Mouse (Mus musculus) midbrain, postnatal 0 days (tissue): ENCODE measurements around the gene Ifi203. TPM values are rescaled to one million over a fixed set of nuclear protein-coding genes. Genes with fewer than 3 reads are reported as not detected.
"Not testable (repeated sequence)": the region's sequence is repeated elsewhere in the genome, so short reads cannot be mapped to it uniquely, and the experiment has no call there.

Experiments
- ATAC-seq: fragments of 200-750 bp; cut with Nextera tagmentation; 2 replicates; pipeline ENCODE4 v1.8.0; 2017; ENCODE audit warnings: moderate number of reproducible peaks, mild to moderate bottlenecking, moderate TSS enrichment, moderate library complexity; ENCODE audit not compliant: low FRiP score
- DNase-seq: peaks from one replicate; pipeline ENCODE4 v3.0.0-alpha.2; 2015; ENCODE audit warnings: low spot score
- H3K27ac ChIP-seq: fragments of 300-500 bp; sonication (generic); 2 replicates; pipeline ENCODE4 v1.5.1; 2014; ENCODE audit warnings: low read depth, mild to moderate bottlenecking, low read length, mixed read lengths
- H3K27me3 ChIP-seq: fragments of 300-500 bp; sonication (generic); 2 replicates; pipeline ENCODE4 v1.6.1; 2014; ENCODE audit warnings: low read length, control low read depth, mixed read lengths; ENCODE audit not compliant: insufficient read depth
- H3K36me3 ChIP-seq: fragments of 300-500 bp; sonication (generic); 2 replicates; pipeline ENCODE4 v1.6.1; 2014; ENCODE audit warnings: low read length, control low read depth, mixed read lengths; ENCODE audit not compliant: insufficient read depth
- H3K4me1 ChIP-seq: fragments of 300-500 bp; sonication (generic); 2 replicates; pipeline ENCODE4 v1.6.1; 2014; ENCODE audit warnings: mild to moderate bottlenecking, control low read depth, antibody characterized with exemption, low read length, mixed read lengths; ENCODE audit not compliant: insufficient read depth
- H3K4me2 ChIP-seq: fragments of 300-500 bp; sonication (generic); 2 replicates; pipeline ENCODE4 v1.6.1; 2014; ENCODE audit warnings: low read depth, mild to moderate bottlenecking, low read length, mixed read lengths; ENCODE audit not compliant: poor library complexity, severe bottlenecking
- H3K4me3 ChIP-seq: fragments of 300-500 bp; sonication (generic); 2 replicates; pipeline ENCODE4 v1.5.1; 2014; ENCODE audit warnings: low read depth, mild to moderate bottlenecking, low read length, moderate library complexity
- H3K9ac ChIP-seq: fragments of 300-500 bp; sonication (generic); replicated peaks from 2 replicates; pipeline ENCODE4 v1.6.1; 2014; ENCODE audit warnings: mild to moderate bottlenecking, low read length, moderate library complexity, mixed read lengths; ENCODE audit not compliant: poor library complexity, severe bottlenecking
- H3K9me3 ChIP-seq: fragments of 300-500 bp; sonication (generic); 2 replicates; pipeline ENCODE4 v1.6.1; 2016; ENCODE audit warnings: low read length, control low read depth
- CTCF ChIP-seq: IDR thresholded peaks from 2 replicates; pipeline ENCODE4 v1.5.1; 2016; ENCODE audit warnings: antibody characterized with exemption, mild to moderate bottlenecking
- WGBS: fragments of 180-500 bp; shearing (Covaris S2); extraction: QIAGEN DNeasy Blood & Tissue Kit; methylation state at CpG from one replicate; pipeline ENCODE4 v1.1.7; 2014; 5-methylcytosine and 5-hydroxymethylcytosine counted together
- polyA plus RNA-seq: library from polyadenylated mRNA; unstranded; fragments of >200 nt; fragmentation: Nextera tagmentation; extraction: Ambion mirVana; gene quantifications from 2 replicates; pipeline ENCODE4 v1.2.1, GENCODE M21; 2015
- total RNA-seq: library from RNA; depleted of rRNA; stranded (reverse); fragments of >200 nt; gene quantifications from 2 replicates; pipeline ENCODE4 v1.2.3, GENCODE M21; 2014; rRNA removed

The Ifi203 gene
- total RNA-seq, result 0.99 and 1.5 TPM in 2 replicates
- polyA plus RNA-seq, result 0.31 and 1.4 TPM in 2 replicates

GRCm38 (mm10) chr1:173941924-173942779 is at the start of gene Ifi203, which contains the start of gene Mndal:
Gene Ifi203, minus strand, starts transcription at chr1:173942672.
Gene Mndal, minus strand, starts transcription at chr1:173942491.
- DNase-seq, H3K9me3 ChIP-seq, H3K27me3 ChIP-seq, H3K4me3 ChIP-seq, H3K9ac ChIP-seq, ATAC-seq, H3K27ac ChIP-seq, H3K36me3 ChIP-seq, H3K4me2 ChIP-seq, H3K4me1 ChIP-seq: not testable (repeated sequence)
- 70% methylated on average over 3 of the region's 3 CpGs for WGBS

GRCm38 (mm10) chr1:173982694-173983305 is 40.3 kb upstream of the Ifi203 start, which contains the start of gene Ifi202b:
Gene Ifi202b, minus strand, starts transcription at chr1:173982744.
- H3K36me3 ChIP-seq, H3K4me2 ChIP-seq, H3K4me1 ChIP-seq, H3K9ac ChIP-seq, ATAC-seq, H3K27ac ChIP-seq, DNase-seq, H3K27me3 ChIP-seq, H3K9me3 ChIP-seq, H3K4me3 ChIP-seq: not testable (repeated sequence)
- WGBS, result 84% methylated on average over 6 of the region's 6 CpGs

DNA sequence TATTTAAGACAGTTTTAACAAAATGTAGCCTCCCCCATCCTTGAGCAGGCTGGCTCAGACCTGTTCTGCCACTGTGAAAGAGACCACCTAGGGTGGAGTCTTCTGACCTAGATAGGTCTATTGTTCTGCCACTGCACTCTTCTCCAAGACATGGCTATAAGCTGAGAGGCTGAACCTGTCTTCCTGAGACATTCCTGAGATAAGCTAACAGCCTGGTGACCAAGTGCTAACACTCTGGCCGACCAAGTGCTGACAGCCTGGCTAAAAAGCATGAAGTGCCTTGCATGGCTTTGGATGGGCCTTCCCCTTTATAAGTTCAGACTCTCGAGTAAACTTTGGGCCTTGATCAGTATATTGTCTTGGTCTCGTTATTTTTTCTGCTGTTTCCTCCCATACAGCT is 38.6 kb upstream of the Ifi203 start:
- H3K27me3 ChIP-seq, H3K4me2 ChIP-seq, H3K9me3 ChIP-seq, H3K4me3 ChIP-seq, ATAC-seq, H3K27ac ChIP-seq, DNase-seq, H3K9ac ChIP-seq, H3K36me3 ChIP-seq, H3K4me1 ChIP-seq: not testable (repeated sequence)
- WGBS, result 60% methylated on average over 3 of the region's 3 CpGs

- no peaks in the 10 kb centered on the region for H3K9me3 ChIP-seq
- no peaks in the 10 kb centered on the region for H3K27me3 ChIP-seq
- TF ChIP-seq CTCF, result no peak
- no peak overlapping the region for H3K27ac ChIP-seq
- no peaks in the 10 kb centered on the region for H3K36me3 ChIP-seq
- no peak for DNase-seq
- no peak overlapping the region for H3K9ac ChIP-seq
- no peak for ATAC-seq
- no peaks in the 10 kb centered on the region for H3K4me1 ChIP-seq
- no peak overlapping the region for H3K4me2 ChIP-seq
- no peak overlapping the region for H3K4me3 ChIP-seq
These were observed 35.1 kb upstream of the Ifi203 start for GRCm38 (mm10) chr1:173977622-173978021.

DNA sequence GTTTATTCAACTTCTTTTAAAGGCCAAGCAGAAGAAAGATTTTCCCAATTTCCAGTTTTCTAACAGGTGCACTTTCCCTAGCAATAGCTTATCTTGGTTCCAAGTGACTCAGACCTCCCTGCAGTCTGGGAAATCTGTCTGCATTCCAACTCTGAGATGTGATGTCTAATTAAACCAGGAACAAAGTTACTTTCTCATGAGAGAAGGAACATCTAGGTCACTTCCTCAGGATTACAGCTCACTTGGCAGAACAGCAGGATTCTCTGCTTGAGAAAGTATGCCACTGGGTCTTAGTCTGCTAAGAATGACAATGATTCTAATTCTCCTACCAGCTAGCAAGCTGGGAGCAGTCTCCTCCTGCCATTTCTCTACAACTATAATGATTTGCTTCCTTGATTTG is 30.6 kb upstream of the Ifi203 start:
- Histone ChIP-seq H3K9me3 (no peaks in the 10 kb centered on the region), H3K4me2 (no peak overlapping the region), H3K4me3 (no peak overlapping the region), H3K9ac (no peak overlapping the region), H3K27ac (no peak overlapping the region), H3K4me1 (no peaks in the 10 kb centered on the region), H3K36me3 (no peaks in the 10 kb centered on the region), H3K27me3 (no peaks in the 10 kb centered on the region)
- TF ChIP-seq CTCF, result no peak
- ATAC-seq, result no peak
- peak; percentile 21 for DNase-seq

DNA sequence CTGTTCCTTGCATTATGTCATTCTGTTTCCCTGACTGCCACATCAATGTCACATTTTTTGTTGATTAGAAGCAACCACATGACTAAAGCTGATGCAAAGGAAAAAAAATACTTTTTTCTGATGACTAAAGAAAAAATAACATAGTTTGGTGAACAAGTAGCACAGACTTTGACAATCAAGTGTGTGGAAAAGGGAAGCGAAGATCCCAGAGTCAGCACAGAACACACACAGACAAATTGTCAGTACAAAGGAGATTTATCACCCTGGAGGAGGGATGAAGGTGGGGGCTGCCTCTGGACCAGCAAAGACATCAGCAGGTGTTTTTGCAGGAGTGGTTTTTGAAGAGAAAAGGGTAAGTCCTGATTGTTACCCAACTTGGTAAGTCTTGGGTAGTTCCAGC is 19.0 kb upstream of the Ifi203 start:
- not testable (repeated sequence) for ATAC-seq, H3K9me3 ChIP-seq, H3K27ac ChIP-seq, H3K9ac ChIP-seq, H3K36me3 ChIP-seq, H3K4me3 ChIP-seq, DNase-seq, H3K4me1 ChIP-seq, H3K27me3 ChIP-seq, H3K4me2 ChIP-seq
- 79% methylated on average over 1 of the region's 1 CpGs for WGBS

- WGBS, result 62% methylated on average over 3 of the region's 3 CpGs
- ATAC-seq, H3K36me3 ChIP-seq, DNase-seq, H3K4me3 ChIP-seq, H3K9me3 ChIP-seq, H3K27ac ChIP-seq, H3K27me3 ChIP-seq, H3K4me1 ChIP-seq, H3K4me2 ChIP-seq, H3K9ac ChIP-seq: not testable (repeated sequence)
These were observed 17.5 kb upstream of the Ifi203 start for GRCm38 (mm10) chr1:173959998-173960397.

- not testable (repeated sequence) for H3K4me3 ChIP-seq, H3K9me3 ChIP-seq, ATAC-seq, H3K4me1 ChIP-seq, H3K9ac ChIP-seq, H3K4me2 ChIP-seq, H3K36me3 ChIP-seq, H3K27me3 ChIP-seq, DNase-seq, H3K27ac ChIP-seq
- WGBS, result 80% methylated on average over 3 of the region's 3 CpGs
These were observed 13.5 kb upstream of the Ifi203 start for GRCm38 (mm10) chr1:173955839-173956527.
